Mouse (Mus musculus) small intestine, adult 2 months (tissue): Measurements from ENCODE around the gene Rwdd3.

Experiments
- CTCF ChIP-seq: fragments of 200-500 bp; IDR thresholded peaks from 2 replicates; pipeline ENCODE4 v1.5.1; 2012; ENCODE audit warnings: low read depth, mild to moderate bottlenecking, control low read depth, inconsistent platforms, low read length, moderate library complexity, mixed read lengths; ENCODE audit not compliant: insufficient replicate concordance, insufficient read length; ENCODE audit errors: extremely low read depth
- POLR2A ChIP-seq: fragments of 200-500 bp; IDR thresholded peaks from 2 replicates; pipeline ENCODE4 v1.6.1; 2012; ENCODE audit warnings: low read depth, mild to moderate bottlenecking, control low read depth, inconsistent platforms, low read length, moderate library complexity

GRCm38 (mm10) chr3:121186925-121187324 lies 15.4 kb upstream of the Rwdd3 start:
- TF ChIP-seq CTCF (no peak), POLR2A (no peak)
